Mouse (Mus musculus): ENCODE results near the gene Acap2.

DNA sequence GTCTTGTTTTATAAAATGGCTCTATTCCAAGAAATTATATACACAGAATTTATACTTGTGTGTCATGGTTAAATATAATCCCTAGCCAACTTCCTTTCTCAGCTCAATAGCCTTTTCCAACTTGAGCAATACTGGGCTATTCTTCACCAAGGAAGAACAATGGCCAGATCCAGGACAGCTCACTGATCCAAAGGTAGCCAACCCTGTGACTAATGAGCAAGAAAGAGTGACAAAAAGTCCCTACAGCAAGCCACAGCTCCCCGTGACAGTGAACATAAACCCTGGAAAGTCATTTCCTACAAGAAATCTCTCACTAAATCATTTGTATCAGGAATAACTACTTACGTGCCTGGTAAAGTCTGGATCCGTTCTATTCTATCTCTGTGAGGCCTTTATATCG, 35.6 kb downstream of the Acap2 start:
- TF ChIP-seq EP300 (IDR thresholded peaks at IDR 0.05; ENCODE audit: low read depth) (no peak), CTCF (IDR thresholded peaks at IDR 0.05; ENCODE audit: low read depth) (no peak)
